Mouse (Mus musculus) erythroblast, embryonic 14.5 days (primary cell): ENCODE results near the gene Itgb8.

ENCODE experiments used
- GATA1 ChIP-seq: IDR thresholded peaks from 2 replicates; pipeline ENCODE4 v1.6.1; 2012; ENCODE audit warnings: low read length, inconsistent platforms, mixed read lengths
- TAL1 ChIP-seq: IDR thresholded peaks from 3 replicates; pipeline ENCODE4 v1.6.1; 2012; ENCODE audit warnings: low read length, inconsistent platforms, mixed read lengths

GRCm38 (mm10) chr12:119182215-119182924 is 56.2 kb downstream of the Itgb8 start:
- TF ChIP-seq GATA1 (no peak), TAL1 (no peak)
